Mouse (Mus musculus): ENCODE data around the gene Arid5a. TPM values are rescaled to one million over a fixed set of nuclear protein-coding genes. Genes with fewer than 3 reads are reported as not detected.

Gene Arid5a
- total RNA-seq, 2 experiments from 2014 or later: 11.5 to 16.6 TPM

Small RNAs within 50 kb of the gene (microRNA-seq; reads per million reads assigned to microRNA genes)
- gene Mir6898: 0.60 to 0.74 reads per million in 2 experiments

Other genes starting within 250 kb of the Arid5a start
- gene Hs6st1, start 239.3 kb upstream of the Arid5a start, total RNA-seq (2021): 10 to 100 TPM; 40.9 to 43.0 TPM
- gene Uggt1, start 63.0 kb upstream of the Arid5a start, total RNA-seq (2021): 10 to 100 TPM; 36.0 to 40.5 TPM
- gene Neurl3, start 33.1 kb upstream of the Arid5a start, total RNA-seq (2021): under 1 TPM; 0.42 to 0.68 TPM
- 10 to 100 TPM; 58.2 to 62.6 TPM for gene Kansl3, start 61.4 kb downstream of the Arid5a start, total RNA-seq (2021)
- not detected for gene Fer1l5, start 64.6 kb downstream of the Arid5a start, total RNA-seq (2021)
- 10 to 100 TPM; 61.4 to 63.8 TPM for gene Lman2l, start 137.5 kb downstream of the Arid5a start, total RNA-seq (2021)
- 10 to 100 TPM; 15.8 to 17.9 TPM for gene Cnnm4, start 163.9 kb downstream of the Arid5a start, total RNA-seq (2021)
- gene Cnnm3, start 204.1 kb downstream of the Arid5a start, total RNA-seq (2021): 10 to 100 TPM; 33.2 to 37.5 TPM
- 1 to 10 TPM; 5.4 to 7.7 TPM for gene Ankrd23, start 229.2 kb downstream of the Arid5a start, total RNA-seq (2021)
- gene Gm42417, start 231.7 kb downstream of the Arid5a start, total RNA-seq (2021): under 1 TPM in 1 of 2 experiments, not detected in 1; 0.47 TPM
- gene Ankrd39, start 239.7 kb downstream of the Arid5a start, total RNA-seq (2021): 10 to 100 TPM; 10.8 to 13.3 TPM

Data from layer of hippocampus, postnatal 25 days (tissue).